14 mouse cellular contexts compared by ENCODE assay signal in genomic region chr15:26021721-26022120, GRCm38 (mm10). TPM values are rescaled to one million over a fixed set of nuclear protein-coding genes. Genes with fewer than 3 reads are reported as not detected.
DNase-seq lines count a peak whose midpoint lies in the region; ATAC-seq and TF ChIP-seq lines count a peak whose summit lies in the region.
"Had no signal": no experiment of that assay in that cellular context is flagged by ENCODE, and none has a peak within 500 bp of the region (broad histone marks: within the 10 kb centered on the region; RNA-seq: fewer than 3 reads in every experiment).

No protein-coding gene starts in this region.

- no peaks in the 10 kb centered on the region for H3K79me2 ChIP-seq in heart, adult 2 months (replicated peaks; ENCODE audit: control insufficient read depth, insufficient read depth, low read length)

- H3K4me3 ChIP-seq in heart, adult 2 months = no peak overlapping the region
- H3K4me3 ChIP-seq in midbrain, embryonic 13.5 days (replicated peaks) = no peak overlapping the region
- no peak overlapping the region for H3K4me3 ChIP-seq in midbrain, embryonic 15.5 days
- no peak overlapping the region for H3K4me3 ChIP-seq in hindbrain, embryonic 14.5 days (replicated peaks; ENCODE audit: low read length)
- H3K4me3 ChIP-seq: embryonic facial prominence, embryonic 13.5 days had no signal

- no peaks in the 10 kb centered on the region for H3K27me3 ChIP-seq in heart, adult 2 months (ENCODE audit: control insufficient read depth, insufficient read depth, low read length)
- H3K27me3 ChIP-seq in midbrain, embryonic 13.5 days = no peaks in the 10 kb centered on the region
- H3K27me3 ChIP-seq in midbrain, embryonic 15.5 days (replicated peaks) = no peaks in the 10 kb centered on the region
- H3K27me3 ChIP-seq in hindbrain, embryonic 14.5 days (ENCODE audit: control insufficient read depth, insufficient read depth, low read length) = no peaks in the 10 kb centered on the region
- H3K27me3 ChIP-seq: embryonic facial prominence, embryonic 13.5 days had no signal

- 0 out of 2 replicates have a peak, but pooled peaks have one; percentile 43 for ATAC-seq in midbrain, embryonic 13.5 days
- no peak for ATAC-seq in midbrain, embryonic 15.5 days (replicated peaks)
- peak; percentile 79 for ATAC-seq in hindbrain, embryonic 14.5 days (ENCODE audit: low FRiP score)

- no peaks in the 10 kb centered on the region for H3K9me3 ChIP-seq in midbrain, embryonic 13.5 days
- no peaks in the 10 kb centered on the region for H3K9me3 ChIP-seq in midbrain, embryonic 15.5 days
- no peaks in the 10 kb centered on the region for H3K9me3 ChIP-seq in hindbrain, embryonic 14.5 days (ENCODE audit: control insufficient read depth, low read length)
- H3K9me3 ChIP-seq: embryonic facial prominence, embryonic 13.5 days had no signal

- TF ChIP-seq EP300 in heart, adult 2 months (IDR thresholded peaks at IDR 0.05; ENCODE audit: insufficient read depth, low read depth, low read length) = no peak

- no peaks in the 10 kb centered on the region for H3K36me3 ChIP-seq in heart, adult 2 months (ENCODE audit: control insufficient read depth, insufficient read depth, low read length)
- no peaks in the 10 kb centered on the region for H3K36me3 ChIP-seq in midbrain, embryonic 13.5 days
- no peaks in the 10 kb centered on the region for H3K36me3 ChIP-seq in midbrain, embryonic 15.5 days (replicated peaks)
- no peaks in the 10 kb centered on the region for H3K36me3 ChIP-seq in hindbrain, embryonic 14.5 days (replicated peaks; ENCODE audit: control insufficient read depth, insufficient read depth)
- H3K36me3 ChIP-seq: embryonic facial prominence, embryonic 13.5 days had no signal

- no peak for TF ChIP-seq POLR2A in heart, adult 2 months (IDR thresholded peaks at IDR 0.05; ENCODE audit: insufficient read depth, low read depth, low read length)

- H3K4me2 ChIP-seq in midbrain, embryonic 13.5 days (replicated peaks) = no peak overlapping the region
- H3K4me2 ChIP-seq in midbrain, embryonic 15.5 days = no peak overlapping the region
- H3K4me2 ChIP-seq in hindbrain, embryonic 14.5 days (replicated peaks) = no peak overlapping the region
- H3K4me2 ChIP-seq: embryonic facial prominence, embryonic 13.5 days had no signal

- intact Hi-C loops in heart, adult 2 months (cut with DNase I) = no loop called here
- intact Hi-C loops in left cerebral cortex, postnatal 36 days (cut with DNase I) = no loop called here

- DNase-seq in heart, adult 11 months = peak; percentile 51
- DNase-seq in heart, adult 2 months = no peak
- no peak for DNase-seq in hindbrain, embryonic 14.5 days (ENCODE audit: low spot score)
- DNase-seq in retina, postnatal 1 day = peak; percentile 91
- no peak for DNase-seq in spleen, postnatal 10 days (ENCODE audit: low spot score in 2 of 2)
- no peak for DNase-seq in left cerebral cortex, postnatal 36 days (ENCODE audit: low spot score in 2 of 2)
- DNase-seq: adrenal gland, adult 8-10 months; cerebellum, postnatal 14 days; lung, adult 18-20 months; thymus, adult 18-20 months had no signal

- no peak for TF ChIP-seq CTCF in heart, adult 2 months (IDR thresholded peaks at IDR 0.05)

- H3K9ac ChIP-seq in heart, adult 2 months (ENCODE audit: low read depth, low read length) = no peak overlapping the region
- no peak overlapping the region for H3K9ac ChIP-seq in midbrain, embryonic 13.5 days (replicated peaks)
- H3K9ac ChIP-seq in midbrain, embryonic 15.5 days = no peak overlapping the region
- H3K9ac ChIP-seq in hindbrain, embryonic 14.5 days = no peak overlapping the region
- H3K9ac ChIP-seq: embryonic facial prominence, embryonic 13.5 days had no signal

- H3K27ac ChIP-seq in heart, adult 2 months = no peak overlapping the region
- no peak overlapping the region for H3K27ac ChIP-seq in midbrain, embryonic 13.5 days
- H3K27ac ChIP-seq in midbrain, embryonic 15.5 days = no peak overlapping the region
- H3K27ac ChIP-seq in hindbrain, embryonic 14.5 days = no peak overlapping the region
- H3K27ac ChIP-seq: embryonic facial prominence, embryonic 13.5 days; macrophage had no signal

- H3K4me1 ChIP-seq in heart, adult 2 months (ENCODE audit: control insufficient read depth, insufficient read depth, low read length) = no peaks in the 10 kb centered on the region
- H3K4me1 ChIP-seq in midbrain, embryonic 13.5 days (replicated peaks) = no peaks in the 10 kb centered on the region
- no peaks in the 10 kb centered on the region for H3K4me1 ChIP-seq in midbrain, embryonic 15.5 days
- no peaks in the 10 kb centered on the region for H3K4me1 ChIP-seq in hindbrain, embryonic 14.5 days (replicated peaks; ENCODE audit: control insufficient read depth, insufficient read depth, low read length)
- H3K4me1 ChIP-seq: embryonic facial prominence, embryonic 13.5 days had no signal

- 87% methylated on average over 8 of the region's 8 CpGs for WGBS in heart, adult 2 months
- 57% methylated on average over 8 of the region's 8 CpGs for WGBS in midbrain, embryonic 13.5 days
- WGBS in midbrain, embryonic 15.5 days = 61% methylated on average over 8 of the region's 8 CpGs
- WGBS in hindbrain, embryonic 14.5 days = 40% methylated on average over 8 of the region's 8 CpGs

RNA-seq across cellular contexts. Expression of gene Zfp622, which starts 37.6 kb away (rescaled TPM):
- total RNA-seq in heart, adult 2 months (2021) = 10 to 100 TPM; 22.5 to 25.4 TPM
- polyA plus RNA-seq in heart, adult 2 months (2012; rRNA removed) = 8.3 and 13.9 TPM in 2 replicates
- polyA plus RNA-seq in midbrain, embryonic 13.5 days (2015; fragmentation: Nextera tagmentation; extraction: Ambion mirVana) = 29.9 and 35.4 TPM in 2 replicates
- polyA plus RNA-seq in midbrain, embryonic 15.5 days (2015; fragmentation: Nextera tagmentation; extraction: Ambion mirVana) = 38.8 and 39.3 TPM in 2 replicates
- 37.1 and 37.4 TPM in 2 replicates for polyA plus RNA-seq in hindbrain, embryonic 14.5 days (2014; fragmentation: Nextera tagmentation; extraction: Ambion mirVana)
- total RNA-seq in left cerebral cortex, postnatal 36 days (2021) = 10 to 100 TPM; 38.7 to 46.1 TPM

Comparison
In these comparisons a context has a peak if more than half of its experiments do, and no peak if none do; other contexts are left out.
1. DNase-seq: peak in heart, adult 11 months (single experiment) and retina, postnatal 1 day (single experiment); none in heart, adult 2 months (0 of 2), hindbrain, embryonic 14.5 days (single experiment), spleen, postnatal 10 days (0 of 2) and left cerebral cortex, postnatal 36 days (0 of 2).